Mouse (Mus musculus) heart, embryonic 14.5 days (tissue): ENCODE results near the gene Trp73. TPM values are rescaled to one million over a fixed set of nuclear protein-coding genes. Genes with fewer than 3 reads are reported as not detected.

ENCODE experiments used
- ATAC-seq: fragments of 200-750 bp; cut with Nextera tagmentation; 2 replicates; pipeline ENCODE4 v1.8.0; 2017; ENCODE audit warnings: low read depth, moderate TSS enrichment; ENCODE audit not compliant: insufficient number of reproducible peaks, insufficient read depth, low FRiP score
- H3K27ac ChIP-seq, 2 experiments: fragments of 200-500 bp in 1 of 2; fragments of 300-500 bp in 1 of 2; sonication (generic) in 1 of 2; replicated peaks in 1 of 2; 2 replicates each; pipeline ENCODE4 v1.5.1; 2012 to 2014; ENCODE audit warnings: low read depth in 2 of 2, low read length in 2 of 2, control low read depth in 1 of 2, mild to moderate bottlenecking in 1 of 2, mixed read lengths in 1 of 2; ENCODE audit not compliant: control insufficient read depth in 1 of 2, insufficient read depth in 1 of 2
- H3K27me3 ChIP-seq: fragments of 300-500 bp; sonication (generic); 2 replicates; pipeline ENCODE4 v1.6.1; 2014; ENCODE audit warnings: mild to moderate bottlenecking, low read length, control low read depth; ENCODE audit not compliant: control insufficient read depth, insufficient read depth
- H3K36me3 ChIP-seq: fragments of 300-500 bp; sonication (generic); 2 replicates; pipeline ENCODE4 v1.6.1; 2014; ENCODE audit warnings: mild to moderate bottlenecking, control low read depth, low read length, mixed read lengths; ENCODE audit not compliant: control insufficient read depth, insufficient read depth
- H3K4me1 ChIP-seq, 2 experiments: fragments of 200-500 bp in 1 of 2; fragments of 300-500 bp in 1 of 2; sonication (generic) in 1 of 2; 2 replicates each; pipeline ENCODE4 v1.6.1; 2012 to 2014; ENCODE audit warnings: low read length in 2 of 2, control low read depth in 1 of 2, mixed read lengths in 1 of 2; ENCODE audit not compliant: control insufficient read depth in 2 of 2, insufficient read depth in 2 of 2
- H3K4me2 ChIP-seq: fragments of 300-500 bp; sonication (generic); 2 replicates; pipeline ENCODE4 v1.6.1; 2014; ENCODE audit warnings: mild to moderate bottlenecking, low read length
- H3K4me3 ChIP-seq, 2 experiments: fragments of 200-500 bp in 1 of 2; fragments of 300-500 bp in 1 of 2; sonication (generic) in 1 of 2; 2 replicates each; pipeline ENCODE4 v1.5.1; 2012 to 2014; ENCODE audit warnings: low read length in 2 of 2, mild to moderate bottlenecking in 2 of 2, control low read depth in 1 of 2, low read depth in 1 of 2, moderate library complexity in 1 of 2; ENCODE audit not compliant: control insufficient read depth in 1 of 2, insufficient read depth in 1 of 2
- H3K9ac ChIP-seq: fragments of 300-500 bp; sonication (generic); 2 replicates; pipeline ENCODE4 v1.6.1; 2014; ENCODE audit warnings: mild to moderate bottlenecking, low read length
- H3K9me3 ChIP-seq: fragments of 300-500 bp; sonication (generic); 2 replicates; pipeline ENCODE4 v1.6.1; 2016; ENCODE audit warnings: low read length, control low read depth; ENCODE audit not compliant: control insufficient read depth
- WGBS: fragments of 180-500 bp; shearing (Covaris S2); extraction: QIAGEN DNeasy Blood & Tissue Kit; methylation state at CpG from one replicate; pipeline ENCODE4 v1.1.7; 2014; 5-methylcytosine and 5-hydroxymethylcytosine counted together
- polyA plus RNA-seq: library from polyadenylated mRNA; unstranded; fragments of >200 nt; fragmentation: Nextera tagmentation; extraction: Ambion mirVana; gene quantifications from 2 replicates; pipeline ENCODE4 v1.2.1, GENCODE M21; 2014

The Trp73 gene
- polyA plus RNA-seq, 1 experiment from 2014 or later = 0.08 TPM

GRCm38 (mm10) chr4:154085856-154086255 lies 54.2 kb downstream of the Trp73 start:
- H3K9ac ChIP-seq = no peak overlapping the region
- no peak overlapping the region for H3K4me2 ChIP-seq
- no peak overlapping the region for H3K27ac ChIP-seq
- no peak for ATAC-seq
- H3K9me3 ChIP-seq = no peaks in the 10 kb centered on the region
- H3K4me3 ChIP-seq = no peak overlapping the region
- WGBS = 68% methylated on average over 3 of the region's 3 CpGs
- peaks cover 51% of the 10 kb centered on the region for H3K27me3 ChIP-seq
- H3K36me3 ChIP-seq = no peaks in the 10 kb centered on the region
- H3K4me1 ChIP-seq = no peaks in the 10 kb centered on the region

GRCm38 (mm10) chr4:154081974-154082373 lies 58.0 kb downstream of the Trp73 start:
- Histone ChIP-seq H3K4me1 (no peaks in the 10 kb centered on the region), H3K4me2 (no peak overlapping the region), H3K9ac (no peak overlapping the region), H3K27ac (no peak overlapping the region), H3K4me3 (no peak overlapping the region), H3K9me3 (no peaks in the 10 kb centered on the region), H3K36me3 (no peaks in the 10 kb centered on the region), H3K27me3 (peaks cover 56% of the 10 kb centered on the region)
- ATAC-seq = no peak
- WGBS = 10% methylated on average over 1 of the region's 1 CpGs

GRCm38 (mm10) chr4:154081021-154081420 lies 59.0 kb downstream of the Trp73 start:
- no peaks in the 10 kb centered on the region for H3K36me3 ChIP-seq
- H3K4me2 ChIP-seq = no peak overlapping the region
- no peaks in the 10 kb centered on the region for H3K9me3 ChIP-seq
- H3K9ac ChIP-seq = no peak overlapping the region
- H3K27ac ChIP-seq = no peak overlapping the region
- H3K27me3 ChIP-seq = peaks cover 55% of the 10 kb centered on the region
- no peak for ATAC-seq
- no peak overlapping the region for H3K4me3 ChIP-seq
- no peaks in the 10 kb centered on the region for H3K4me1 ChIP-seq
- WGBS = 2% methylated on average over 13 of the region's 13 CpGs

GRCm38 (mm10) chr4:154080211-154080610 lies 59.8 kb downstream of the Trp73 start:
- Histone ChIP-seq H3K36me3 (no peaks in the 10 kb centered on the region), H3K27ac (no peak overlapping the region), H3K9me3 (no peaks in the 10 kb centered on the region), H3K4me3 (no peak overlapping the region), H3K27me3 (peaks cover 55% of the 10 kb centered on the region), H3K4me2 (no peak overlapping the region), H3K9ac (no peak overlapping the region), H3K4me1 (no peaks in the 10 kb centered on the region)
- WGBS = 52% methylated on average over 4 of the region's 4 CpGs
- no peak for ATAC-seq

- no peak overlapping the region for H3K4me2 ChIP-seq
- ATAC-seq = no peak
These were observed 68.1 kb downstream of the Trp73 start for GRCm38 (mm10) chr4:154071941-154072340.

GRCm38 (mm10) chr4:154071521-154071920 lies 68.5 kb downstream of the Trp73 start:
- no peak overlapping the region for H3K9ac ChIP-seq
- H3K27ac ChIP-seq = no peak overlapping the region
- no peaks in the 10 kb centered on the region for H3K4me1 ChIP-seq
- H3K4me3 ChIP-seq = no peak overlapping the region
- no peak overlapping the region for H3K4me2 ChIP-seq
- WGBS = 3% methylated on average over 15 of the region's 20 CpGs
- ATAC-seq = no peak
- no peaks in the 10 kb centered on the region for H3K9me3 ChIP-seq
- no peaks in the 10 kb centered on the region for H3K36me3 ChIP-seq
- H3K27me3 ChIP-seq = peaks cover 41% of the 10 kb centered on the region

More at GRCm38 (mm10) chr4:154071941-154072340, 68.1 kb downstream of the Trp73 start:
- no peaks in the 10 kb centered on the region for H3K9me3 ChIP-seq
- H3K27me3 ChIP-seq = peaks cover 41% of the 10 kb centered on the region
- 19% methylated on average over 13 of the region's 16 CpGs for WGBS
- no peak overlapping the region for H3K27ac ChIP-seq
- H3K36me3 ChIP-seq = no peaks in the 10 kb centered on the region
- H3K4me1 ChIP-seq = no peaks in the 10 kb centered on the region
- no peak overlapping the region for H3K4me3 ChIP-seq
- H3K9ac ChIP-seq = no peak overlapping the region

GRCm38 (mm10) chr4:154070896-154071295 lies 69.1 kb downstream of the Trp73 start:
- no peak overlapping the region for H3K9ac ChIP-seq
- no peak overlapping the region for H3K27ac ChIP-seq
- H3K4me3 ChIP-seq = no peak overlapping the region
- no peak overlapping the region for H3K4me2 ChIP-seq
- H3K27me3 ChIP-seq = peaks cover 45% of the 10 kb centered on the region
- ATAC-seq = no peak
- 3% methylated on average over 5 of the region's 5 CpGs for WGBS
- no peaks in the 10 kb centered on the region for H3K36me3 ChIP-seq
- no peaks in the 10 kb centered on the region for H3K9me3 ChIP-seq
- no peaks in the 10 kb centered on the region for H3K4me1 ChIP-seq
